Mouse (Mus musculus) MEL (cell line): Measurements from ENCODE around the gene Tpra1. TPM values are rescaled to one million over a fixed set of nuclear protein-coding genes. Genes with fewer than 3 reads are reported as not detected.

Experiments
- DNase-seq: peaks from one replicate; pipeline ENCODE4 v3.0.0; 2011; ENCODE audit warnings: low read depth, low spot score
- H3K27ac ChIP-seq: 2 replicates; pipeline ENCODE4 v1.5.1; 2012; ENCODE audit warnings: low read depth, mild to moderate bottlenecking, control low read depth, low read length, moderate library complexity; ENCODE audit not compliant: control insufficient read depth
- H3K27me3 ChIP-seq, 2 experiments: fragments of 150-350 bp in 1 of 2; sonication (generic) in 1 of 2; 2 replicates each; pipeline ENCODE4 v1.6.1; 2012; ENCODE audit warnings: low read length in 2 of 2, mild to moderate bottlenecking in 2 of 2, improper control_type of control experiment in 1 of 2, moderate library complexity in 1 of 2; ENCODE audit not compliant: insufficient read depth in 2 of 2, control insufficient read depth in 1 of 2
- H3K36me3 ChIP-seq, 2 experiments: 2 replicates each; pipeline ENCODE4 v1.6.1; 2012 to 2014; ENCODE audit warnings: low read length in 2 of 2, improper control_type of control experiment in 1 of 2, inconsistent platforms in 1 of 2, mild to moderate bottlenecking in 1 of 2; ENCODE audit not compliant: insufficient read depth in 2 of 2, control insufficient read depth in 1 of 2
- H3K4me1 ChIP-seq, 2 experiments: fragments of 150-350 bp in 1 of 2; sonication (generic) in 1 of 2; 2 replicates each; pipeline ENCODE4 v1.6.1; 2012; ENCODE audit warnings: low read length in 2 of 2, improper control_type of control experiment in 1 of 2, mild to moderate bottlenecking in 1 of 2; ENCODE audit not compliant: insufficient read depth in 2 of 2, control insufficient read depth in 1 of 2
- H3K4me3 ChIP-seq, 2 experiments: fragments of 150-350 bp in 1 of 2; sonication (generic) in 1 of 2; 2 replicates each; pipeline ENCODE4 v1.5.1; 2012; ENCODE audit warnings: low read depth in 2 of 2, low read length in 2 of 2, mild to moderate bottlenecking in 2 of 2, moderate library complexity in 2 of 2, control low read depth in 1 of 2, improper control_type of control experiment in 1 of 2; ENCODE audit not compliant: control insufficient read depth in 1 of 2, insufficient read depth in 1 of 2
- H3K79me2 ChIP-seq: 2 replicates; pipeline ENCODE4 v1.6.1; 2012; ENCODE audit warnings: mild to moderate bottlenecking, low read length, moderate library complexity; ENCODE audit not compliant: control insufficient read depth, poor library complexity, insufficient read depth
- H3K9ac ChIP-seq: 2 replicates; pipeline ENCODE4 v1.6.1; 2012; ENCODE audit warnings: low read depth, mild to moderate bottlenecking, control low read depth, low read length, moderate library complexity; ENCODE audit not compliant: control insufficient read depth, poor library complexity, severe bottlenecking
- H3K9me3 ChIP-seq: fragments of 150-350 bp; sonication (generic); replicated peaks from 2 replicates; pipeline ENCODE4 v1.6.1; 2012; ENCODE audit warnings: mild to moderate bottlenecking, low read length, improper control_type of control experiment, moderate library complexity; ENCODE audit not compliant: insufficient read depth
- BHLHE40 ChIP-seq: IDR thresholded peaks from 2 replicates; pipeline ENCODE4 v1.6.1; 2012; ENCODE audit warnings: low read depth, mild to moderate bottlenecking, inconsistent platforms, low read length, improper control_type of control experiment, borderline replicate concordance
- CHD2 ChIP-seq: IDR thresholded peaks from 2 replicates; pipeline ENCODE4 v1.6.1; 2011; ENCODE audit warnings: low read length, improper control_type of control experiment
- GATA1 ChIP-seq: IDR thresholded peaks from 2 replicates; pipeline ENCODE4 v1.6.1; 2011; ENCODE audit warnings: low read depth, low read length, improper control_type of control experiment
- MEF2A ChIP-seq: IDR thresholded peaks from 2 replicates; pipeline ENCODE4 v1.6.1; 2014; ENCODE audit warnings: low read depth, mild to moderate bottlenecking, inconsistent platforms, low read length, improper control_type of control experiment; ENCODE audit not compliant: poor library complexity, insufficient replicate concordance, severe bottlenecking; ENCODE audit errors: extremely low read depth
- SIN3A ChIP-seq: IDR thresholded peaks from 2 replicates; pipeline ENCODE4 v1.6.1; 2012; ENCODE audit warnings: low read length, improper control_type of control experiment, inconsistent platforms
- TBP ChIP-seq: IDR thresholded peaks from 2 replicates; pipeline ENCODE4 v1.8.0; 2011; ENCODE audit warnings: low read depth, low read length, improper control_type of control experiment
- USF2 ChIP-seq, 2 experiments: IDR thresholded peaks; 2 replicates each; pipeline ENCODE4 v1.6.1; 2011 to 2012; ENCODE audit warnings: improper control_type of control experiment in 2 of 2, low read length in 2 of 2, borderline replicate concordance in 1 of 2, inconsistent platforms in 1 of 2, low read depth in 1 of 2, mild to moderate bottlenecking in 1 of 2; ENCODE audit not compliant: insufficient read depth in 1 of 2
- ZC3H11A ChIP-seq: IDR thresholded peaks from 2 replicates; pipeline ENCODE4 v1.6.1; 2012; ENCODE audit warnings: low read depth, mild to moderate bottlenecking, inconsistent platforms, low read length, improper control_type of control experiment
- polyA plus RNA-seq, 2 experiments: library from polyadenylated mRNA; stranded (reverse) in 1 of 2; unstranded in 1 of 2; fragments of >175 nt in 1 of 2; fragments of >200 nt in 1 of 2; gene quantifications; 2 replicates each; pipeline versions ENCODE4 v1.2.1 to v1.2.4; 2012; ENCODE audit warnings: low replicate concordance in 2 of 2, low read depth in 1 of 2; ENCODE audit not compliant: insufficient read length in 2 of 2, insufficient read depth in 1 of 2, missing spikeins in 1 of 2
- total RNA-seq: library from RNA; depleted of rRNA; stranded (reverse); fragments of 300-350 nt; gene quantifications from 2 replicates; pipeline ENCODE4 v1.2.3, GENCODE M21; 2012; rRNA removed

Gene Tpra1
- total and polyA plus RNA-seq, 3 experiments: 22.9 to 42.4 TPM; not detected in 1

- DNase-seq: no peak
- no peak overlapping the region for H3K9ac ChIP-seq
- peaks cover 0 to 4% of the 10 kb centered on the region in 2 experiments; a peak in 3 of 4 replicates for H3K27me3 ChIP-seq
- no peaks in the 10 kb centered on the region for H3K4me1 ChIP-seq
- H3K9me3 ChIP-seq: no peaks in the 10 kb centered on the region
- H3K27ac ChIP-seq: no peak overlapping the region
- TF ChIP-seq BHLHE40: no peak
- TF ChIP-seq MEF2A: no peak
- TF ChIP-seq SIN3A: no peak
- no peak for TF ChIP-seq ZC3H11A
- no peak for TF ChIP-seq USF2 (IDR thresholded peaks at IDR 0.05; ENCODE audit: borderline replicate concordance in 1 of 2, insufficient read depth in 1 of 2, low read depth in 1 of 2, low read length in 2 of 2)
- TF ChIP-seq TBP: no peak
- no peak for TF ChIP-seq GATA1
- no peak for TF ChIP-seq CHD2
- H3K36me3 ChIP-seq: no peaks in the 10 kb centered on the region
- H3K4me3 ChIP-seq: no peak overlapping the region
- H3K79me2 ChIP-seq: no peaks in the 10 kb centered on the region
Measured at GRCm38 (mm10) chr6:88960941-88961340, 58.9 kb downstream of the Tpra1 start.

Other genes with a start within 250 kb of the Tpra1 start
- gene Mgll, start 177.8 kb upstream of the Tpra1 start, total RNA-seq: not detected in 2 replicates
- not detected for gene Mgll, start 177.8 kb upstream of the Tpra1 start, polyA plus RNA-seq
- gene Abtb1, start 60.3 kb upstream of the Tpra1 start, total RNA-seq: 7.3 and 7.4 TPM in 2 replicates
- gene Abtb1, start 60.3 kb upstream of the Tpra1 start, polyA plus RNA-seq: 10 to 100 TPM in 1 of 2 experiments, not detected in 1; 16.9 TPM
- not detected in 2 replicates for gene Podxl2, start 27.2 kb upstream of the Tpra1 start, total RNA-seq
- under 1 TPM in 1 of 2 experiments, not detected in 1; 0.10 TPM for gene Podxl2, start 27.2 kb upstream of the Tpra1 start, polyA plus RNA-seq
- gene Mcm2, start 3.5 kb upstream of the Tpra1 start, total RNA-seq: 214 and 242 TPM in 2 replicates
- 100 to 1,000 TPM; 110 to 268 TPM for gene Mcm2, start 3.5 kb upstream of the Tpra1 start, polyA plus RNA-seq